Mouse (Mus musculus) small intestine, adult 2 months (tissue): ENCODE results near the gene Dalrd3. TPM values are rescaled to one million over a fixed set of nuclear protein-coding genes. Genes with fewer than 3 reads are reported as not detected.

Experiments
- H3K27ac ChIP-seq: fragments of 200-500 bp; 2 replicates; pipeline ENCODE4 v1.5.1; 2012; ENCODE audit warnings: low read depth, low read length, control low read depth, inconsistent platforms; ENCODE audit not compliant: insufficient read depth
- H3K27me3 ChIP-seq: fragments of 200-500 bp; 2 replicates; pipeline ENCODE4 v1.6.1; 2012; ENCODE audit warnings: mild to moderate bottlenecking, moderate library complexity, low read length, inconsistent platforms; ENCODE audit not compliant: control insufficient read depth, insufficient read depth
- H3K36me3 ChIP-seq: fragments of 200-500 bp; 2 replicates; pipeline ENCODE4 v1.6.1; 2012; ENCODE audit warnings: mild to moderate bottlenecking, low read length, control low read depth, inconsistent platforms; ENCODE audit not compliant: control insufficient read depth, insufficient read depth
- H3K4me1 ChIP-seq: fragments of 200-500 bp; 2 replicates; pipeline ENCODE4 v1.6.1; 2012; ENCODE audit warnings: low read length, inconsistent platforms, mixed read lengths; ENCODE audit not compliant: control insufficient read depth, insufficient read depth, insufficient read length
- H3K4me3 ChIP-seq: fragments of 200-500 bp; 2 replicates; pipeline ENCODE4 v1.5.1; 2012; ENCODE audit warnings: low read depth, mild to moderate bottlenecking, control low read depth, inconsistent platforms, low read length, moderate library complexity
- CTCF ChIP-seq: fragments of 200-500 bp; IDR thresholded peaks from 2 replicates; pipeline ENCODE4 v1.5.1; 2012; ENCODE audit warnings: low read depth, mild to moderate bottlenecking, control low read depth, inconsistent platforms, low read length, moderate library complexity, mixed read lengths; ENCODE audit not compliant: insufficient replicate concordance, insufficient read length; ENCODE audit errors: extremely low read depth
- POLR2A ChIP-seq: fragments of 200-500 bp; IDR thresholded peaks from 2 replicates; pipeline ENCODE4 v1.6.1; 2012; ENCODE audit warnings: low read depth, mild to moderate bottlenecking, control low read depth, inconsistent platforms, low read length, moderate library complexity
- WGBS: fragments of 180-500 bp; shearing (Covaris S2); methylation state at CpG from one replicate; pipeline ENCODE4 v1.1.7; 2018; 5-methylcytosine and 5-hydroxymethylcytosine counted together
- polyA plus RNA-seq: library from polyadenylated mRNA; depleted of rRNA; stranded (reverse); fragments of >200 nt; gene quantifications from 2 replicates; pipeline ENCODE4 v1.2.3, GENCODE M21; 2012; rRNA removed

Gene Dalrd3
- 86.7 and 118 TPM in 2 replicates for polyA plus RNA-seq

- H3K27me3 ChIP-seq, result no peaks in the 10 kb centered on the region
- peaks cover 20% of the 10 kb centered on the region for H3K36me3 ChIP-seq
- peak within 1 kb of the TSS; percentile 83 for H3K27ac ChIP-seq
- H3K4me3 ChIP-seq, result peak within 1 kb of the TSS; percentile 92
- TF ChIP-seq CTCF (no peak), POLR2A (no peak; the same call in 1 of the 2 replicates)
- H3K4me1 ChIP-seq, result peaks cover 14% of the 10 kb centered on the region
- 2% methylated on average over 42 of the region's 42 CpGs for WGBS
These were observed at the start of gene Dalrd3 for GRCm38 (mm10) chr9:108569381-108570206. Gene Dalrd3 (plus strand): TSS chr9:108569886.

- TF ChIP-seq POLR2A, result no peak
- TF ChIP-seq CTCF, result no peak
- H3K4me3 ChIP-seq, result no peak overlapping the region
- H3K27ac ChIP-seq, result no peak overlapping the region
- H3K4me1 ChIP-seq, result no peaks in the 10 kb centered on the region
- H3K36me3 ChIP-seq, result peaks cover 9% of the 10 kb centered on the region; the same call in 1 of the 2 replicates
- WGBS, result 39% methylated on average over 2 of the region's 2 CpGs
- H3K27me3 ChIP-seq, result no peaks in the 10 kb centered on the region
These were observed 48.1 kb upstream of the Dalrd3 start for GRCm38 (mm10) chr9:108521604-108522003.

DNA sequence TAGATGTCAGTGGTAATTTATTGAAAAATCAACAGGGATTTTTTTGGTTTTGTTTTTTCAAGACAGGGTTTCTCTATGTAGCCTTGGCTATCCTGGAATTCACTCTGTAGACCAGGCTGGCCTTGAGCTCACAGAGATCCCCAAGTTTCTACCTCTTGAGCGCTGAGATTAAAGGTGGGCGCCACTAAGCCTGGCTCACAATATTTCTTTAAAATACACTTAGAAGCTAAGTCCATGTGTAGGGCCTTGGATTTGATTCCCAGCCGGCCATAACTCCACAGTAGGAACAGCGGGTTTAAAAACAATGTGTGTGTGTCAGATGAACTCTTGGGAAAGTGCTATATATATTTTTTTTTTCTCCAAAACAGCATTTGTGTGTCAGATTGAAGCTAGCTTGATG, 46.3 kb upstream of the Dalrd3 start:
- Histone ChIP-seq H3K27me3 (no peaks in the 10 kb centered on the region), H3K4me3 (no peak overlapping the region), H3K4me1 (no peaks in the 10 kb centered on the region), H3K36me3 (peaks cover 10% of the 10 kb centered on the region), H3K27ac (no peak overlapping the region)
- TF ChIP-seq POLR2A, result no peak
- TF ChIP-seq CTCF, result no peak
- 95% methylated on average over 4 of the region's 4 CpGs for WGBS

GRCm38 (mm10) chr9:108525400-108525799, 44.3 kb upstream of the Dalrd3 start:
- 61% methylated on average over 3 of the region's 3 CpGs for WGBS
- Histone ChIP-seq H3K4me1 (no peaks in the 10 kb centered on the region), H3K36me3 (peaks cover 23% of the 10 kb centered on the region), H3K27ac (no peak overlapping the region), H3K4me3 (no peak overlapping the region), H3K27me3 (no peaks in the 10 kb centered on the region)
- no peak for TF ChIP-seq POLR2A
- no peak for TF ChIP-seq CTCF

GRCm38 (mm10) chr9:108530954-108531353, 38.7 kb upstream of the Dalrd3 start:
- no peaks in the 10 kb centered on the region for H3K27me3 ChIP-seq
- WGBS, result 90% methylated on average over 1 of the region's 1 CpGs
- H3K4me1 ChIP-seq, result no peaks in the 10 kb centered on the region
- no peak overlapping the region for H3K27ac ChIP-seq
- peaks cover 59% of the 10 kb centered on the region for H3K36me3 ChIP-seq
- no peak overlapping the region for H3K4me3 ChIP-seq
- no peak for TF ChIP-seq POLR2A
- TF ChIP-seq CTCF, result no peak

GRCm38 (mm10) chr9:108531496-108531895, 38.2 kb upstream of the Dalrd3 start:
- H3K27me3 ChIP-seq, result no peaks in the 10 kb centered on the region
- H3K36me3 ChIP-seq, result peaks cover 61% of the 10 kb centered on the region
- no peak for TF ChIP-seq CTCF
- no peak for TF ChIP-seq POLR2A
- no peaks in the 10 kb centered on the region for H3K4me1 ChIP-seq
- 88% methylated on average over 1 of the region's 1 CpGs for WGBS
- no peak overlapping the region for H3K4me3 ChIP-seq
- no peak overlapping the region for H3K27ac ChIP-seq

GRCm38 (mm10) chr9:108540846-108541245, 28.8 kb upstream of the Dalrd3 start:
- H3K4me3 ChIP-seq, result no peak overlapping the region
- H3K27me3 ChIP-seq, result no peaks in the 10 kb centered on the region
- H3K27ac ChIP-seq, result no peak overlapping the region
- no peak for TF ChIP-seq POLR2A
- no peak for TF ChIP-seq CTCF
- H3K4me1 ChIP-seq, result no peaks in the 10 kb centered on the region
- peaks cover 72% of the 10 kb centered on the region for H3K36me3 ChIP-seq
